Mouse (Mus musculus) heart, postnatal 0 days (tissue): ENCODE results near the gene Mgat1.

Experiments used
- CTCF ChIP-seq: IDR thresholded peaks from 2 replicates; pipeline ENCODE4 v1.5.1; 2016; ENCODE audit warnings: antibody characterized with exemption, control low read depth, low read depth
- EP300 ChIP-seq: IDR thresholded peaks from 2 replicates; pipeline ENCODE4 v1.6.1; 2016; ENCODE audit warnings: antibody characterized with exemption, low read depth

GRCm38 (mm10) chr11:49304441-49304840 is 60.5 kb downstream of the Mgat1 start, which contains the start of gene Olfr10:
- no peak for TF ChIP-seq CTCF
- no peak for TF ChIP-seq EP300
